Mouse (Mus musculus) midbrain, embryonic 11.5 days (tissue): ENCODE data around the gene Ccdc47. TPM values are rescaled to one million over a fixed set of nuclear protein-coding genes. Genes with fewer than 3 reads are reported as not detected.
A peak's percentile ranks its signal among the peaks of the same experiment; 100 is the strongest.

Experiments
- ATAC-seq: fragments of 200-750 bp; cut with Nextera tagmentation; 2 replicates; pipeline ENCODE4 v1.8.0; 2017; ENCODE audit warnings: moderate TSS enrichment, moderate library complexity; ENCODE audit not compliant: low FRiP score
- DNase-seq: peaks from one replicate; pipeline ENCODE4 v3.0.0; 2015; ENCODE audit warnings: low spot score; ENCODE audit errors: missing footprints
- H3K27ac ChIP-seq: fragments of 300-500 bp; sonication (generic); 2 replicates; pipeline ENCODE4 v1.5.1; 2014; ENCODE audit warnings: low read depth, low read length
- H3K27me3 ChIP-seq: fragments of 300-500 bp; sonication (generic); 2 replicates; pipeline ENCODE4 v1.6.1; 2014; ENCODE audit warnings: mild to moderate bottlenecking, low read length, moderate library complexity, mixed read lengths; ENCODE audit not compliant: control insufficient read depth, insufficient read depth
- H3K36me3 ChIP-seq: fragments of 300-500 bp; sonication (generic); 2 replicates; pipeline ENCODE4 v1.6.1; 2014; ENCODE audit warnings: mild to moderate bottlenecking, low read length, moderate library complexity, mixed read lengths; ENCODE audit not compliant: control insufficient read depth, insufficient read depth
- H3K4me1 ChIP-seq: fragments of 300-500 bp; sonication (generic); 2 replicates; pipeline ENCODE4 v1.6.1; 2014; ENCODE audit warnings: low read length; ENCODE audit not compliant: control insufficient read depth, insufficient read depth
- H3K4me2 ChIP-seq: fragments of 300-500 bp; sonication (generic); 2 replicates; pipeline ENCODE4 v1.6.1; 2014; ENCODE audit warnings: mild to moderate bottlenecking, moderate library complexity
- H3K4me3 ChIP-seq: fragments of 300-500 bp; sonication (generic); 2 replicates; pipeline ENCODE4 v1.5.1; 2014; ENCODE audit warnings: low read depth, low read length
- H3K9ac ChIP-seq: fragments of 300-500 bp; sonication (generic); 2 replicates; pipeline ENCODE4 v1.6.1; 2014; ENCODE audit warnings: low read length
- H3K9me3 ChIP-seq: fragments of 300-500 bp; sonication (generic); 2 replicates; pipeline ENCODE4 v1.6.1; 2016; ENCODE audit warnings: low read length; ENCODE audit not compliant: control insufficient read depth
- WGBS: fragments of 180-500 bp; shearing (Covaris S2); extraction: QIAGEN DNeasy Blood & Tissue Kit; methylation state at CpG from one replicate; pipeline ENCODE4 v1.1.7; 2014; 5-methylcytosine and 5-hydroxymethylcytosine counted together
- polyA plus RNA-seq: library from polyadenylated mRNA; unstranded; fragments of >200 nt; fragmentation: Nextera tagmentation; extraction: Ambion mirVana; gene quantifications from 2 replicates; pipeline ENCODE4 v1.2.1, GENCODE M21; 2014

The Ccdc47 gene
- polyA plus RNA-seq, 1 experiment from 2014 or later: 74.1 TPM

- no peak overlapping the region for H3K9ac ChIP-seq
- 0 out of 2 replicates have a peak, but pooled peaks cover 3% of the 10 kb centered on the region for H3K36me3 ChIP-seq
- WGBS: 80% methylated on average over 3 of the region's 3 CpGs
- no peak for ATAC-seq
- H3K4me1 ChIP-seq: no peaks in the 10 kb centered on the region
- H3K4me2 ChIP-seq: no peak overlapping the region
- no peaks in the 10 kb centered on the region for H3K27me3 ChIP-seq
- H3K27ac ChIP-seq: no peak overlapping the region
- no peak overlapping the region for H3K4me3 ChIP-seq
- H3K9me3 ChIP-seq: no peaks in the 10 kb centered on the region
- DNase-seq: no peak
Observed at GRCm38 (mm10) chr11:106175081-106175480, 41.1 kb downstream of the Ccdc47 start.

GRCm38 (mm10) chr11:106174372-106174771 lies 41.8 kb downstream of the Ccdc47 start:
- 0 out of 2 replicates have a peak, but pooled peaks cover 3% of the 10 kb centered on the region for H3K36me3 ChIP-seq
- WGBS: 84% methylated on average over 5 of the region's 5 CpGs
- ATAC-seq: no peak
- H3K4me1 ChIP-seq: no peaks in the 10 kb centered on the region
- no peak overlapping the region for H3K27ac ChIP-seq
- H3K9me3 ChIP-seq: no peaks in the 10 kb centered on the region
- no peak overlapping the region for H3K4me2 ChIP-seq
- peak; percentile 35 for DNase-seq
- no peaks in the 10 kb centered on the region for H3K27me3 ChIP-seq
- H3K4me3 ChIP-seq: no peak overlapping the region
- no peak overlapping the region for H3K9ac ChIP-seq

GRCm38 (mm10) chr11:106173228-106173627 lies 42.9 kb downstream of the Ccdc47 start:
- no peaks in the 10 kb centered on the region for H3K4me1 ChIP-seq
- no peaks in the 10 kb centered on the region for H3K9me3 ChIP-seq
- no peaks in the 10 kb centered on the region for H3K27me3 ChIP-seq
- no peak overlapping the region for H3K27ac ChIP-seq
- H3K4me3 ChIP-seq: no peak overlapping the region
- DNase-seq (peak; percentile 35), ATAC-seq (no peak)
- H3K9ac ChIP-seq: no peak overlapping the region
- 98% methylated on average over 2 of the region's 2 CpGs for WGBS
- H3K36me3 ChIP-seq: 0 out of 2 replicates have a peak, but pooled peaks cover 3% of the 10 kb centered on the region
- no peak overlapping the region for H3K4me2 ChIP-seq

- Histone ChIP-seq H3K4me3 (no peak overlapping the region), H3K4me2 (no peak overlapping the region), H3K27me3 (no peaks in the 10 kb centered on the region), H3K36me3 (peaks cover 10% of the 10 kb centered on the region), H3K9me3 (no peaks in the 10 kb centered on the region), H3K27ac (no peak overlapping the region), H3K4me1 (no peaks in the 10 kb centered on the region), H3K9ac (no peak overlapping the region)
- ATAC-seq (no peak), DNase-seq (peak; percentile 83)
- WGBS: 82% methylated on average over 7 of the region's 7 CpGs
Observed at GRCm38 (mm10) chr11:106170807-106171206, 45.3 kb downstream of the Ccdc47 start.

GRCm38 (mm10) chr11:106167435-106167834 lies 48.7 kb downstream of the Ccdc47 start:
- H3K9ac ChIP-seq: no peak overlapping the region
- no peaks in the 10 kb centered on the region for H3K9me3 ChIP-seq
- no peak overlapping the region for H3K4me3 ChIP-seq
- DNase-seq: peak; percentile 47
- ATAC-seq: no peak
- no peaks in the 10 kb centered on the region for H3K4me1 ChIP-seq
- 90% methylated on average over 5 of the region's 5 CpGs for WGBS
- H3K36me3 ChIP-seq: peaks cover 16% of the 10 kb centered on the region
- no peak overlapping the region for H3K27ac ChIP-seq
- no peaks in the 10 kb centered on the region for H3K27me3 ChIP-seq
- no peak overlapping the region for H3K4me2 ChIP-seq

- H3K36me3 ChIP-seq: peaks cover 16% of the 10 kb centered on the region
- DNase-seq (no peak), ATAC-seq (no peak)
- no peak overlapping the region for H3K4me3 ChIP-seq
- 87% methylated on average over 16 of the region's 16 CpGs for WGBS
- no peaks in the 10 kb centered on the region for H3K27me3 ChIP-seq
- no peak overlapping the region for H3K9ac ChIP-seq
- H3K4me1 ChIP-seq: peaks cover 10% of the 10 kb centered on the region
- H3K9me3 ChIP-seq: no peaks in the 10 kb centered on the region
- no peak overlapping the region for H3K27ac ChIP-seq
- H3K4me2 ChIP-seq: no peak overlapping the region
Observed at GRCm38 (mm10) chr11:106164601-106165180, 51.5 kb downstream of the Ccdc47 start.

- WGBS: 89% methylated on average over 4 of the region's 4 CpGs
- peaks cover 19% of the 10 kb centered on the region for H3K4me1 ChIP-seq
- no peak overlapping the region for H3K27ac ChIP-seq
- peaks cover 16% of the 10 kb centered on the region for H3K36me3 ChIP-seq
- no peak for ATAC-seq
- H3K9ac ChIP-seq: no peak overlapping the region
- H3K4me2 ChIP-seq: no peak overlapping the region
- no peak for DNase-seq
- no peaks in the 10 kb centered on the region for H3K27me3 ChIP-seq
- H3K9me3 ChIP-seq: no peaks in the 10 kb centered on the region
- no peak overlapping the region for H3K4me3 ChIP-seq
Observed at GRCm38 (mm10) chr11:106163546-106163945, 52.6 kb downstream of the Ccdc47 start.

- no peak overlapping the region for H3K27ac ChIP-seq
- H3K9me3 ChIP-seq: no peaks in the 10 kb centered on the region
- no peaks in the 10 kb centered on the region for H3K27me3 ChIP-seq
- H3K36me3 ChIP-seq: peaks cover 9% of the 10 kb centered on the region
- WGBS: 98% methylated on average over 2 of the region's 2 CpGs
- ATAC-seq: no peak
- no peak overlapping the region for H3K9ac ChIP-seq
- DNase-seq: no peak
- peaks cover 22% of the 10 kb centered on the region for H3K4me1 ChIP-seq
- H3K4me3 ChIP-seq: no peak overlapping the region
- H3K4me2 ChIP-seq: no peak overlapping the region
Observed at GRCm38 (mm10) chr11:106162237-106162636, 53.9 kb downstream of the Ccdc47 start.

- DNase-seq (no peak), ATAC-seq (peak; percentile 28)
- H3K36me3 ChIP-seq: peaks cover 15% of the 10 kb centered on the region
- H3K4me3 ChIP-seq: peak within 1 kb of the TSS; percentile 83
- no peaks in the 10 kb centered on the region for H3K27me3 ChIP-seq
- peak within 1 kb of the TSS; percentile 97 for H3K27ac ChIP-seq
- WGBS: 27% methylated on average over 22 of the region's 22 CpGs
- H3K4me1 ChIP-seq: peaks cover 22% of the 10 kb centered on the region
- H3K9ac ChIP-seq: peak within 1 kb of the TSS; percentile 97
- H3K4me2 ChIP-seq: peak within 1 kb of the TSS; percentile 95
- no peaks in the 10 kb centered on the region for H3K9me3 ChIP-seq
Observed at GRCm38 (mm10) chr11:106160841-106161721, 55.1 kb downstream of the Ccdc47 start, which contains the start of the genes Gm10840 and Limd2. TSS of gene Gm10840 (plus strand) at chr11:106160850. TSS of gene Limd2 (minus strand) at chr11:106160860.
